Mouse (Mus musculus): ENCODE measurements around the gene Zfp341.

DNA sequence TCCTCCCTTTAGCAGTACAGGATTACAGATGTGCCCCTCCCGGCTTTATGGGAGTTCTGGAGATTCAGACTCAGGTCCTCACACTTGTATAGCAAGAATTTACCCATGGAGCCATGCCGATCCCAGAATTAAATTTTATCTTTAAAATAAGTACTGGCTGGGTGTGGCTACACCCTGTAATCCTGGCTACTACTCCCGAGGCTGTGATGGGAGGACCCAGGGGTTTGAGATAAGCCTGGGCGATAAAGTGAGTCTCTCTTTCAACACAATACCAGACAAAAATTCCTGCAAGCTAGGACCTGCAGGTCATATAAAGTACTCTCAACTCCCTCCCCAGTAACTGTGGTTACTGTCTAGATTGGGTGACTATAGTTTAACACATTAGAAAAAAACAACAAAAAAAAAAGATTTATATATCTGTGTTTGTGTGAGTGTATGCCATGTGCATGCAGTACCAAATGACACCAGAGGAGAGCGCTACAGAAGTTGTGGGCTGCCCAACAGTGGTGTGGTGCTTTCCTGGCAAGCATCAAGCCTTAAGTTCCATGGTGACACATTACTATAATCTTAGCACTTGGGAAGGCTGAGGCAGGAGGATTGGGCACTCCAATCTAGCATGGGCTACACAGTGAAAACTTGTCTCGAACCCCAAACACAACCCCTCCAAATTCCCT is 29.8 kb downstream of the Zfp341 start:
- no peak for TF ChIP-seq POLR2A (IDR thresholded peaks at IDR 0.05; ENCODE audit: low read depth, low read length)
- TF ChIP-seq CTCF (IDR thresholded peaks at IDR 0.05; ENCODE audit: extremely low read depth, insufficient read depth, insufficient read length, insufficient replicate concordance) = no peak
